Mouse (Mus musculus): ENCODE results near the gene Pm20d2. TPM values are rescaled to one million over a fixed set of nuclear protein-coding genes. Genes with fewer than 3 reads are reported as not detected.

Pm20d2 gene
- total and polyA plus RNA-seq, 2 experiments from 2014 or later, result 3.3 to 8.0 TPM

DNA sequence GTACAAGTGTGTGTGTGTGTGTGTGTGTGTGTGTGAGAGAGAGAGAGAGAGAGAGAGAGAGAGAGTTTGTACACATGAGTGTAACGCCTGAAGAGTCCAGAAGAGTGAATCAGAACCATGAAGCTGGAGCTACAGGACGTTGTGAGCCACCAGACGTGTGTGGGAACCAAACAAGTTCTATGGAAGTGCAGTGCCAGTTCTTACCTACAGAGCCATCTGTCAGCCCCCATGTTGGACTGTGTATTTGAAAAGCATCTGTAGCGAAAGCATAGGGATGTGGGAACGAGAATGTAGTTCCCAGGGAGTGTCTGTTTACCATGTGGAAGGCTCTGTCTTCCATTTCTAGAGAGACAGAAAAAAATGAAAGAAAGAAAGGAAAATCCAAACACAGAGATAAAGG lies 6.1 kb downstream of the Pm20d2 start:
- Histone ChIP-seq H3K4me3 (ENCODE audit: low read depth, low read length) (no peak overlapping the region), H3K4me1 (ENCODE audit: insufficient read depth) (no peaks in the 10 kb centered on the region; the same call in 1 of the 2 replicates), H3K36me3 (ENCODE audit: insufficient read depth) (peaks cover 34% of the 10 kb centered on the region), H3K27me3 (ENCODE audit: insufficient read depth, low read length) (no peaks in the 10 kb centered on the region), H3K27ac (ENCODE audit: low read depth, low read length) (no peak overlapping the region), H3K9ac (no peak overlapping the region), H3K9me3 (ENCODE audit: low read length) (no peaks in the 10 kb centered on the region), H3K4me2 (ENCODE audit: low read depth) (no peak overlapping the region)
- no peak for TF ChIP-seq CTCF (IDR thresholded peaks at IDR 0.05; ENCODE audit: low read depth)
- ATAC-seq, result no peak
- 80% methylated on average over 5 of the region's 5 CpGs for WGBS
- no peak for DNase-seq

DNA sequence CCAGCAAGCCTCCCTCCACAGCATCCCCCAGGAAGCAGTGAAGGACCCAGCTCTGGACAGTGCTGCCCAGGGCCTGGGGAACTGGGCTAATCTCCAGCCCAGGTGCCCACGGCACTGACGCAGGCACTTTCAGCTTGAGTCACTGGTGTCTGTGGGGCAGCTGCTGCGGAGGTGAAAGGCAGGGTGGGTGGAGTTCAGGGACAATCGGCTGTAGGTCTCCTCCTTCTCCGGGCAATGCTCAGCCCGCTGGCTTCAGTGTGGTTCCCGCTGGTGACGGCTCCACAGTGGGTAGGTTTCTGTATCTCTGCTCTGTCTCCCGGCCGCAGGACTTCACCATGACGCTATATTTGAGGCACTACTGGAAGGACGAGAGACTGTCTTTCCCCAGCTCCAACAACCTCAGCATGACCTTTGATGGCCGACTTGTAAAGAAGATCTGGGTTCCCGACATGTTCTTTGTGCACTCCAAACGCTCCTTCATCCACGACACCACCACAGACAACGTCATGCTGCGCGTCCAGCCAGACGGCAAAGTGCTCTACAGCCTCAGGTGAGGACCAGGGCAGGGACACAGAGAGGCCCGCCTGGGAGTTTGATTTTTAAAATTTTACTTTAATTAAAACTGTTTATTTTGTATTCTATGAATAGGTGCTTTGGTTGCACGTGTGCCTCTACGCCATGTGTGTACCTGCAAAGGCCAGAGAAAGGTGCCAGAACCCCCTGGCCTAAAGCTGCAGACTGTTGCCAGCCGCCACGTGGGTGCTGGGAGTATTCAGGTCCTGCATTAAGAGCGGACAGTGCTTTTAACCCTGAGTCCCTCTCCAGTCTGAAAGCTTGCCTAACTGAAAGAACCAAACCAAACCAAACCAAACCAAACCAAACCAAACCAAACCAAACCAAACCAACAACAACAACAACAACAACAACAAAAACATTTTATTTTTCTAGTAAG lies 37.2 kb downstream of the Pm20d2 start:
- 86% methylated on average over 26 of the region's 26 CpGs for WGBS
- Histone ChIP-seq H3K27me3 (ENCODE audit: insufficient read depth, low read length) (no peaks in the 10 kb centered on the region), H3K4me1 (ENCODE audit: insufficient read depth) (no peaks in the 10 kb centered on the region)

DNA sequence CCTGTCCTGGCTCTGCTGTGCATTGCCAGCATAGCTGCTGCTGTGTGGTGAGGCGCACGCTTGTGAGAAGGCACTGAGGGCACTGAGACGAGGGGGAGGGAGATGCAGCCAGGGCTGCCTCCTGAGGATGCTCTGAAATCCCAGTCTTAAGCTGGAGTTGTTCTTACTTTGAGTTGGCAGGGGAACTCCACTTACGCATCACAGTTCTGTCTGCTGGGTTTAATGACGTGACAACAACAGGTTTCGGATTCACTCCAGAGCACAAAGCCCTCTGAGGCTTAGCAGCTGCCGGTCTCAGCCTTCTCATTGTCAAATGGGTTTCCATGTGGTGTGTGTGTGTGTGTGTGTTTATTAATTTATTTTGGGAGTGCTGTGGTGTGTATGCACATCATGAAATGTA lies 40.4 kb downstream of the Pm20d2 start:
- Histone ChIP-seq H3K36me3 (ENCODE audit: insufficient read depth) (no peaks in the 10 kb centered on the region), H3K27ac (ENCODE audit: low read depth, low read length) (no peak overlapping the region), H3K9me3 (ENCODE audit: low read length) (no peaks in the 10 kb centered on the region), H3K27me3 (ENCODE audit: insufficient read depth, low read length) (no peaks in the 10 kb centered on the region), H3K4me2 (ENCODE audit: low read depth) (no peak overlapping the region), H3K4me3 (ENCODE audit: low read depth, low read length) (no peak overlapping the region), H3K4me1 (ENCODE audit: insufficient read depth) (no peaks in the 10 kb centered on the region), H3K9ac (no peak overlapping the region)
- no peak for ATAC-seq
- TF ChIP-seq CTCF (IDR thresholded peaks at IDR 0.05; ENCODE audit: low read depth), result no peak
- 48% methylated on average over 7 of the region's 7 CpGs for WGBS
- no peak for DNase-seq

More for the DNA sequence above, 37.2 kb downstream of the Pm20d2 start:
- ATAC-seq (no peak), DNase-seq (no peak)
- Histone ChIP-seq H3K9ac (no peak overlapping the region), H3K27ac (ENCODE audit: low read depth, low read length) (no peak overlapping the region), H3K9me3 (ENCODE audit: low read length) (no peaks in the 10 kb centered on the region), H3K36me3 (ENCODE audit: insufficient read depth) (no peaks in the 10 kb centered on the region), H3K4me3 (ENCODE audit: low read depth, low read length) (no peak overlapping the region), H3K4me2 (ENCODE audit: low read depth) (no peak overlapping the region)
- TF ChIP-seq CTCF (IDR thresholded peaks at IDR 0.05; ENCODE audit: low read depth), result no peak

DNA sequence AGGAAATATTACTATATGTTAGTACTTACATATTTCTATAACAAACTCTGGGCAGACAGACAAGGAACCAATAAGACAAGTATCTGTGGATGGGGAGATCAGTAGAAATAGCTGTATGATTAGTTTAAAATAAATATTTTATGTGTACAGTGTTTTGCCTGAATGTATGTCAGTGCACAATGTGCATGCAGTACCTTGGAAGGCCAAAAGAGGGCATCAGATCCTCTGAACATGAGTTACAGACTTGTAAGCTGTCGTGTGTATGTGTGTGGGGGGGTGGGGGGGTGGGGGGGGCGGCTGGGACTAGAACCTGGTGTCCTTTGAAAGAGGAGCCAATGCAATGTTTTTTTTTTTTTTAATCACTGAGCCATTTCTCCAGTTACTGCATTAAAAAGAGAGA lies 41.7 kb downstream of the Pm20d2 start:
- no peaks in the 10 kb centered on the region for H3K36me3 ChIP-seq (ENCODE audit: insufficient read depth)
- no peak overlapping the region for H3K4me2 ChIP-seq (ENCODE audit: low read depth)
- peak; percentile 73 for TF ChIP-seq CTCF (IDR thresholded peaks at IDR 0.05; ENCODE audit: low read depth)
- no peak overlapping the region for H3K4me3 ChIP-seq (ENCODE audit: low read depth, low read length)
- H3K27me3 ChIP-seq (ENCODE audit: insufficient read depth, low read length), result no peaks in the 10 kb centered on the region
- H3K4me1 ChIP-seq (ENCODE audit: insufficient read depth), result no peaks in the 10 kb centered on the region
- H3K9me3 ChIP-seq (ENCODE audit: low read length), result no peaks in the 10 kb centered on the region
- ATAC-seq, result no peak
- H3K9ac ChIP-seq, result no peak overlapping the region
- WGBS, result 14% methylated on average over 2 of the region's 2 CpGs
- DNase-seq, result peak; percentile 72
- H3K27ac ChIP-seq (ENCODE audit: low read depth, low read length), result no peak overlapping the region

DNA sequence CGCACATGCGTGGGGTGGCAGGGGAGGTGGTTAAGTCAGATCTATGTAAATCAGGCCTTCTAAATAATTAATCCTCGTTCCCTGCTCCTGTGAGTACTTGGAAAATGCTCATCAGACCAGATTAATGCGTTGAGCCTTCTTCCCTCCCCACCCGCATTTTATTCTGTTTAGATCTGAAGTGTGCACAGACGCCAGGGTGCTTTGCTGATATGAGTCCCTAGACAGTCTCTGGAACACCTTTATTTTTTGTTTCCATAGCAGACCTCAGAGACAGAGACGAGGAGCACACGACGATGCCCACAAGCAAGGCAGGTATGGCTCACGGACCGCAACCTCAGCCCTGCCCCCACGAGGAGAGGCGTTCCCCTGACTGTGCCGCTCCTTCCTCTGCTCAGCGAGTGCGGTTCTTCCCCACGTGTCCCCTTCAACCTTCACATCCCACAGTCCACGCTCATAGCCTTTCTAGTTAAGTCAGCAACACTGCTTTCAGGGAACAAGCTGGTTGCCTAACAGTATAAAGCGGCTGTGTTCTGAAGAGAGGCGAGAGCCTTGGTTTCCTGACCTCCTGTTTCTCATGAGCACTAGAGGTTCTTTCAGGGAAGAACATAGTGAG lies 42.8 kb downstream of the Pm20d2 start:
- no peak overlapping the region for H3K27ac ChIP-seq (ENCODE audit: low read depth, low read length)
- H3K4me3 ChIP-seq (ENCODE audit: low read depth, low read length), result peak overlapping the region; percentile 16; the same call in 1 of the 2 replicates
- TF ChIP-seq CTCF (IDR thresholded peaks at IDR 0.05; ENCODE audit: low read depth), result no peak
- no peak for DNase-seq
- no peaks in the 10 kb centered on the region for H3K36me3 ChIP-seq (ENCODE audit: insufficient read depth)
- H3K4me1 ChIP-seq (ENCODE audit: insufficient read depth), result no peaks in the 10 kb centered on the region
- no peak overlapping the region for H3K9ac ChIP-seq
- ATAC-seq, result peak; percentile 50
- H3K27me3 ChIP-seq (ENCODE audit: insufficient read depth, low read length), result no peaks in the 10 kb centered on the region
- peak overlapping the region; percentile 27 for H3K4me2 ChIP-seq (ENCODE audit: low read depth)
- WGBS, result 35% methylated on average over 20 of the region's 20 CpGs
- H3K9me3 ChIP-seq (ENCODE audit: low read length), result no peaks in the 10 kb centered on the region

DNA sequence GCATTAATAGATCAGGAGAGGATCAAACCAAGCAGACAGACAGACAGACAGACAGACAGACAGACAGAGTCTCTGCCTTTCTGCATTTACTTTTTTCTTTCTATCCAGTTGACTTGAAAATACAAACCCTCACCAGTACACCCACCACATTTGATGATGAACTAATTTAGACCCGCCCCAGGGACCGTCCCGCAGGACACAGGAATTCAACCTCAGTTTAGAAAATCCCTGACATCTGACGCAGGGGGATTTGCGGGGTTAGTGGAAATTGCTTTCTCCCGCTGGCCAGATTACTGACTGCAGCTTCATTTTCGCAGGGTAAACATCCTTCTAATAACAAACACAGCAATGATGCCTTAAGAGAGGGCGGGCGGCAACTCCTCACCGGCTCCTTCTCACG lies 57.3 kb downstream of the Pm20d2 start, which contains the start of gene Gabrr1:
Gabrr1 (plus strand) TSS at position 301 of the 400 bp plus-strand sequence.
- ATAC-seq (no peak), DNase-seq (no peak)
- Histone ChIP-seq H3K27ac (ENCODE audit: low read depth, low read length) (no peak within 1 kb of the TSS), H3K9ac (no peak within 1 kb of the TSS), H3K36me3 (ENCODE audit: insufficient read depth) (no peaks in the 10 kb centered on the region), H3K4me1 (ENCODE audit: insufficient read depth) (no peaks in the 10 kb centered on the region), H3K4me3 (ENCODE audit: low read depth, low read length) (no peak within 1 kb of the TSS), H3K27me3 (ENCODE audit: insufficient read depth, low read length) (no peaks in the 10 kb centered on the region), H3K9me3 (ENCODE audit: low read length) (no peaks in the 10 kb centered on the region), H3K4me2 (ENCODE audit: low read depth) (no peak within 1 kb of the TSS)
- no peak for TF ChIP-seq CTCF (IDR thresholded peaks at IDR 0.05; ENCODE audit: low read depth)
- 72% methylated on average over 11 of the region's 11 CpGs for WGBS
